Mouse (Mus musculus) monocyte, adult 5-6 weeks (primary cell): Measurements from ENCODE around the gene Lgr4. TPM values are rescaled to one million over a fixed set of nuclear protein-coding genes. Genes with fewer than 3 reads are reported as not detected.
"Not testable (repeated sequence)": the region's sequence is repeated elsewhere in the genome, so short reads cannot be mapped to it uniquely, and the experiment has no call there.

Experiments used
- ATAC-seq: fragments of 153-309, 156-312 bp; replicated peaks from 2 replicates; pipeline ENCODE4 v1.8.0; 2017; ENCODE audit warnings: mild to moderate bottlenecking; ENCODE audit not compliant: low TSS enrichment, insufficient number of reproducible peaks, severe bottlenecking, poor library complexity, low FRiP score
- total RNA-seq: library from RNA; stranded (forward); fragments of 200-1000, 200-491, 200-594 nt; gene quantifications from 3 replicates; pipeline ENCODE4 v1.2.3, GENCODE M21; 2017

Lgr4 gene
- 0.86 to 1.6 TPM (median 1.3 TPM) in 3 replicates for total RNA-seq

- ATAC-seq = peak; percentile 83
Measured at GRCm38 (mm10) chr2:109917496-109918413, at the start of gene Lgr4. Gene Lgr4, plus strand, starts transcription at chr2:109917647.

- ATAC-seq = not testable (repeated sequence)
Measured at GRCm38 (mm10) chr2:109879429-109879828, 38.0 kb upstream of the Lgr4 start.

- ATAC-seq = no peak
Measured at GRCm38 (mm10) chr2:109881111-109881510, 36.3 kb upstream of the Lgr4 start.

GRCm38 (mm10) chr2:109881625-109882024 is 35.8 kb upstream of the Lgr4 start:
- ATAC-seq = no peak

GRCm38 (mm10) chr2:109884106-109884505 is 33.3 kb upstream of the Lgr4 start:
- ATAC-seq = no peak

- ATAC-seq = no peak
Measured at GRCm38 (mm10) chr2:109884507-109884906, 32.9 kb upstream of the Lgr4 start.

GRCm38 (mm10) chr2:109890068-109890467 is 27.4 kb upstream of the Lgr4 start:
- ATAC-seq = no peak

- peak; percentile 99 for ATAC-seq
Measured at GRCm38 (mm10) chr2:109890597-109890996, 26.9 kb upstream of the Lgr4 start, which contains the start of gene Lin7c. Gene Lin7c, plus strand, starts transcription at chr2:109890853.

GRCm38 (mm10) chr2:109891031-109891430 is 26.4 kb upstream of the Lgr4 start:
- ATAC-seq = peak; percentile 31; the same call in 1 of the 2 replicates

- ATAC-seq = no peak
Measured at GRCm38 (mm10) chr2:109891471-109891870, 26.0 kb upstream of the Lgr4 start.

GRCm38 (mm10) chr2:109896311-109896710 is 21.1 kb upstream of the Lgr4 start:
- no peak for ATAC-seq

- no peak for ATAC-seq
Measured at GRCm38 (mm10) chr2:109902869-109903268, 14.6 kb upstream of the Lgr4 start.

- peak; percentile 96 for ATAC-seq
Measured at GRCm38 (mm10) chr2:109904171-109904821, 13.2 kb upstream of the Lgr4 start.

GRCm38 (mm10) chr2:109909122-109909521 is 8.3 kb upstream of the Lgr4 start:
- no peak for ATAC-seq

- ATAC-seq = no peak
Measured at GRCm38 (mm10) chr2:109912216-109912615, 5.2 kb upstream of the Lgr4 start.

- ATAC-seq = no peak
Measured at GRCm38 (mm10) chr2:109912766-109913165, 4.7 kb upstream of the Lgr4 start.

GRCm38 (mm10) chr2:109913241-109913640 is 4.2 kb upstream of the Lgr4 start:
- ATAC-seq = no peak

GRCm38 (mm10) chr2:109914601-109915000 is 2.8 kb upstream of the Lgr4 start:
- ATAC-seq = no peak

GRCm38 (mm10) chr2:109916782-109917495 is 508 bp upstream of the Lgr4 start:
- no peak for ATAC-seq
